Mouse (Mus musculus) ES-E14 (cell line): Measurements from ENCODE around the gene Lin9. TPM values are rescaled to one million over a fixed set of nuclear protein-coding genes. Genes with fewer than 3 reads are reported as not detected.
A peak's percentile ranks its signal among the peaks of the same experiment; 100 is the strongest.

ENCODE experiments used
- DNase-seq: peaks from one replicate; pipeline ENCODE4 v3.0.0-alpha.2; 2013; ENCODE audit warnings: low read depth, low spot score
- H3K27ac ChIP-seq: 2 replicates; pipeline ENCODE4 v1.5.1; 2012; ENCODE audit warnings: low read depth, mild to moderate bottlenecking, low read length, moderate library complexity, mixed read lengths; ENCODE audit not compliant: poor library complexity, insufficient read depth, severe bottlenecking
- H3K36me3 ChIP-seq: 2 replicates; pipeline ENCODE4 v1.6.1; 2012; ENCODE audit warnings: mild to moderate bottlenecking, low read length, moderate library complexity, mixed read lengths; ENCODE audit not compliant: control insufficient read depth, poor library complexity, insufficient read depth, severe bottlenecking
- H3K4me1 ChIP-seq, 2 experiments: fragments of 150-350 bp in 1 of 2; sonication (generic) in 1 of 2; 2 replicates each; pipeline ENCODE4 v1.6.1; 2012; ENCODE audit warnings: low read length in 2 of 2, mild to moderate bottlenecking in 1 of 2, mixed read lengths in 1 of 2; ENCODE audit not compliant: control insufficient read depth in 2 of 2, insufficient read depth in 2 of 2, poor library complexity in 1 of 2
- H3K4me3 ChIP-seq, 2 experiments: fragments of 150-350 bp in 1 of 2; sonication (generic) in 1 of 2; 2 replicates each; pipeline ENCODE4 v1.5.1; 2012; ENCODE audit warnings: low read length in 2 of 2, low read depth in 1 of 2, mild to moderate bottlenecking in 1 of 2, mixed read lengths in 1 of 2; ENCODE audit not compliant: insufficient read depth in 1 of 2, poor library complexity in 1 of 2, severe bottlenecking in 1 of 2
- H3K9ac ChIP-seq: 2 replicates; pipeline ENCODE4 v1.6.1; 2012; ENCODE audit warnings: low read depth, mild to moderate bottlenecking, low read length, mixed read lengths; ENCODE audit not compliant: poor library complexity, insufficient read depth, severe bottlenecking
- H3K9me3 ChIP-seq: fragments of 150-350 bp; sonication (generic); 2 replicates; pipeline ENCODE4 v1.6.1; 2012; ENCODE audit warnings: low read depth, mild to moderate bottlenecking, low read length; ENCODE audit not compliant: control insufficient read depth, insufficient read depth
- CHD2 ChIP-seq: IDR thresholded peaks from 2 replicates; pipeline ENCODE4 v1.6.1; 2014; ENCODE audit warnings: mild to moderate bottlenecking, low read depth, low read length, inconsistent platforms
- HCFC1 ChIP-seq: IDR thresholded peaks from 2 replicates; pipeline ENCODE4 v1.6.1; 2012; ENCODE audit warnings: low read length, inconsistent platforms, borderline replicate concordance; ENCODE audit not compliant: insufficient read depth
- MAFK ChIP-seq: IDR thresholded peaks from 2 replicates; pipeline ENCODE4 v1.6.1; 2014; ENCODE audit warnings: mild to moderate bottlenecking, low read depth, low read length, inconsistent platforms; ENCODE audit not compliant: insufficient read depth
- ZC3H11A ChIP-seq: IDR thresholded peaks from 2 replicates; pipeline ENCODE4 v1.6.1; 2012; ENCODE audit warnings: low read depth, mild to moderate bottlenecking, inconsistent platforms, low read length, borderline replicate concordance
- ZNF384 ChIP-seq: IDR thresholded peaks from 2 replicates; pipeline ENCODE4 v1.6.1; 2012; ENCODE audit warnings: low read depth, low read length, inconsistent platforms
- in situ Hi-C, 2 experiments: fragments of 600-800 bp; cut with MboI; formaldehyde crosslinking; loops; one replicate each; pipeline ENCODE4 v1.15.1; 2025; ENCODE audit warnings: low sequenced_read_pairs in 2 of 2, inconsistent platforms in 1 of 2; ENCODE audit not compliant: unreplicated experiment in 2 of 2
- total RNA-seq: library from RNA; depleted of rRNA; stranded (reverse); fragments of 300-350 nt; gene quantifications from 2 replicates; pipeline ENCODE4 v1.2.3, GENCODE M21; 2012; rRNA removed

Lin9 gene
- 14.3 and 15.9 TPM in 2 replicates for total RNA-seq

GRCm38 (mm10) chr1:180641137-180641517 is at the start of gene Lin9:
Gene Lin9, plus strand, starts transcription at chr1:180641150.
- DNase-seq, result peak; percentile 86
- TF ChIP-seq ZNF384 (no peak), CHD2 (no peak), HCFC1 (peak; percentile 66; the same call in 1 of the 2 replicates), ZC3H11A (no peak), MAFK (no peak)
- Histone ChIP-seq H3K27ac (peak within 1 kb of the TSS; percentile 91), H3K4me3 (peak within 1 kb of the TSS; percentile 89 to 100), H3K36me3 (no peaks in the 10 kb centered on the region), H3K9me3 (no peaks in the 10 kb centered on the region), H3K9ac (peak within 1 kb of the TSS; percentile 99), H3K4me1 (peaks cover 2 to 4% of the 10 kb centered on the region in 2 experiments; a peak in 1 of 4 replicates)
- in situ Hi-C loops, result no loop called here

- H3K9me3 ChIP-seq, result no peaks in the 10 kb centered on the region
- no peak overlapping the region for H3K27ac ChIP-seq
- TF ChIP-seq ZNF384 (no peak), ZC3H11A (no peak), CHD2 (no peak)
- H3K4me3 ChIP-seq, result no peak overlapping the region
- in situ Hi-C loops, result no loop called here
- H3K4me1 ChIP-seq, result peaks cover 0 to 2% of the 10 kb centered on the region in 2 experiments; a peak in 1 of 4 replicates
- DNase-seq, result no peak
- no peak overlapping the region for H3K9ac ChIP-seq
- H3K36me3 ChIP-seq, result peaks cover 69% of the 10 kb centered on the region
Measured at GRCm38 (mm10) chr1:180600578-180600977, 40.4 kb upstream of the Lin9 start.

GRCm38 (mm10) chr1:180601806-180602205 is 39.1 kb upstream of the Lin9 start:
- H3K9ac ChIP-seq, result no peak overlapping the region
- H3K9me3 ChIP-seq, result no peaks in the 10 kb centered on the region
- DNase-seq, result no peak
- H3K4me1 ChIP-seq, result peaks cover 0 to 8% of the 10 kb centered on the region in 2 experiments; a peak in 2 of 4 replicates
- no peak overlapping the region for H3K27ac ChIP-seq
- TF ChIP-seq HCFC1 (no peak), ZNF384 (no peak), ZC3H11A (no peak), MAFK (no peak)
- peaks cover 60% of the 10 kb centered on the region for H3K36me3 ChIP-seq
- H3K4me3 ChIP-seq, result no peak overlapping the region
- in situ Hi-C loops, result no loop called here

- Histone ChIP-seq H3K9me3 (no peaks in the 10 kb centered on the region), H3K27ac (no peak overlapping the region), H3K4me1 (peaks cover 0 to 14% of the 10 kb centered on the region in 2 experiments; a peak in 2 of 4 replicates), H3K4me3 (no peak overlapping the region), H3K36me3 (peaks cover 32% of the 10 kb centered on the region), H3K9ac (no peak overlapping the region)
- TF ChIP-seq HCFC1, result no peak
- no peak for TF ChIP-seq MAFK
- TF ChIP-seq ZNF384, result no peak
- TF ChIP-seq ZC3H11A, result no peak
- no peak for TF ChIP-seq CHD2
- no peak for DNase-seq
- in situ Hi-C loops, result no loop called here
Measured at GRCm38 (mm10) chr1:180604579-180604978, 36.4 kb upstream of the Lin9 start.

- Histone ChIP-seq H3K4me1 (peaks cover 0 to 14% of the 10 kb centered on the region in 2 experiments; a peak in 2 of 4 replicates), H3K9me3 (no peaks in the 10 kb centered on the region), H3K27ac (no peak overlapping the region), H3K4me3 (no peak overlapping the region), H3K36me3 (peaks cover 19% of the 10 kb centered on the region), H3K9ac (no peak overlapping the region)
- in situ Hi-C loops, result no loop called here
- DNase-seq, result no peak
- TF ChIP-seq CHD2 (no peak), ZNF384 (no peak), ZC3H11A (no peak)
Measured at GRCm38 (mm10) chr1:180606106-180606505, 34.8 kb upstream of the Lin9 start.
